Mouse (Mus musculus) lung, postnatal 0 days (tissue): ENCODE measurements around the gene Cfap97. TPM values are rescaled to one million over a fixed set of nuclear protein-coding genes. Genes with fewer than 3 reads are reported as not detected.
"Not testable (repeated sequence)": the region's sequence is repeated elsewhere in the genome, so short reads cannot be mapped to it uniquely, and the experiment has no call there.

ENCODE experiments used
- ATAC-seq: fragments of 200-750 bp; cut with Nextera tagmentation; 2 replicates; pipeline ENCODE4 v1.8.0; 2017; ENCODE audit warnings: moderate library complexity
- DNase-seq: peaks from one replicate; pipeline ENCODE4 v3.0.0-alpha.2; 2016; ENCODE audit warnings: low spot score
- H3K27ac ChIP-seq: fragments of 300-500 bp; sonication (generic); 2 replicates; pipeline ENCODE4 v1.5.1; 2014; ENCODE audit warnings: antibody characterized with exemption, mild to moderate bottlenecking, low read length, mixed read lengths
- H3K27me3 ChIP-seq: fragments of 300-500 bp; sonication (generic); replicated peaks from 2 replicates; pipeline ENCODE4 v1.6.1; 2014; ENCODE audit warnings: low read length, mixed read lengths; ENCODE audit not compliant: insufficient read depth
- H3K36me3 ChIP-seq: fragments of 300-500 bp; sonication (generic); 2 replicates; pipeline ENCODE4 v1.6.1; 2014; ENCODE audit warnings: low read length, mixed read lengths; ENCODE audit not compliant: insufficient read depth
- H3K4me1 ChIP-seq: fragments of 300-500 bp; sonication (generic); 2 replicates; pipeline ENCODE4 v1.6.1; 2014; ENCODE audit warnings: antibody characterized with exemption, low read depth, low read length, mixed read lengths; ENCODE audit not compliant: insufficient read depth
- H3K4me2 ChIP-seq: fragments of 300-500 bp; sonication (generic); replicated peaks from 2 replicates; pipeline ENCODE4 v1.6.1; 2014; ENCODE audit warnings: low read depth, mild to moderate bottlenecking, low read length, moderate library complexity, mixed read lengths
- H3K4me3 ChIP-seq: fragments of 300-500 bp; sonication (generic); 2 replicates; pipeline ENCODE4 v1.5.1; 2014; ENCODE audit warnings: low read depth, low read length
- H3K9ac ChIP-seq: fragments of 300-500 bp; sonication (generic); replicated peaks from 2 replicates; pipeline ENCODE4 v1.6.1; 2014; ENCODE audit warnings: low read depth, mild to moderate bottlenecking
- H3K9me3 ChIP-seq: fragments of 300-500 bp; sonication (generic); 2 replicates; pipeline ENCODE4 v1.6.1; 2016; ENCODE audit warnings: low read length, mixed read lengths
- CTCF ChIP-seq: IDR thresholded peaks from 2 replicates; pipeline ENCODE4 v1.5.1; 2016; ENCODE audit warnings: antibody characterized with exemption, mild to moderate bottlenecking
- EP300 ChIP-seq: IDR thresholded peaks from 2 replicates; pipeline ENCODE4 v1.6.1; 2016; ENCODE audit warnings: antibody characterized with exemption, mild to moderate bottlenecking, control low read depth
- whole genome bisulfite sequencing: fragments of 180-500 bp; shearing (Covaris S2); extraction: QIAGEN DNeasy Blood & Tissue Kit; methylation state at CpG from one replicate; pipeline ENCODE4 v1.1.7; 2014; 5-methylcytosine and 5-hydroxymethylcytosine counted together
- polyA plus RNA-seq: library from polyadenylated mRNA; unstranded; fragments of >200 nt; fragmentation: Nextera tagmentation; extraction: Ambion mirVana; gene quantifications from 2 replicates; pipeline ENCODE4 v1.2.1, GENCODE M21; 2015

Cfap97 gene
- polyA plus RNA-seq, 1 experiment from 2014 or later = 25.8 TPM

GRCm38 (mm10) chr8:46226622-46227021 lies 75.1 kb downstream of the Cfap97 start:
- no peaks in the 10 kb centered on the region for H3K27me3 ChIP-seq
- H3K27ac ChIP-seq = no peak overlapping the region
- no peaks in the 10 kb centered on the region for H3K9me3 ChIP-seq
- 48% methylated on average over 5 of the region's 5 CpGs for WGBS
- no peak for ATAC-seq
- H3K9ac ChIP-seq = no peak overlapping the region
- TF ChIP-seq CTCF (no peak), EP300 (no peak)
- DNase-seq = no peak
- no peaks in the 10 kb centered on the region for H3K4me1 ChIP-seq
- H3K4me3 ChIP-seq = no peak overlapping the region
- no peaks in the 10 kb centered on the region for H3K36me3 ChIP-seq
- H3K4me2 ChIP-seq = no peak overlapping the region

- not testable (repeated sequence) for H3K27ac ChIP-seq, H3K27me3 ChIP-seq, H3K9me3 ChIP-seq, ATAC-seq, H3K4me2 ChIP-seq, H3K4me1 ChIP-seq, H3K4me3 ChIP-seq, H3K36me3 ChIP-seq, H3K9ac ChIP-seq, DNase-seq
- 68% methylated on average over 7 of the region's 7 CpGs for WGBS
Measured at GRCm38 (mm10) chr8:46231968-46232367, 80.4 kb downstream of the Cfap97 start.

GRCm38 (mm10) chr8:46232798-46233197 lies 81.2 kb downstream of the Cfap97 start:
- ATAC-seq (no peak), DNase-seq (no peak)
- no peak overlapping the region for H3K4me2 ChIP-seq
- H3K9me3 ChIP-seq = no peaks in the 10 kb centered on the region
- H3K9ac ChIP-seq = no peak overlapping the region
- H3K36me3 ChIP-seq = no peaks in the 10 kb centered on the region
- no peaks in the 10 kb centered on the region for H3K4me1 ChIP-seq
- TF ChIP-seq CTCF = no peak
- H3K27ac ChIP-seq = no peak overlapping the region
- H3K4me3 ChIP-seq = no peak overlapping the region
- WGBS = 54% methylated on average over 8 of the region's 8 CpGs
- H3K27me3 ChIP-seq = no peaks in the 10 kb centered on the region

GRCm38 (mm10) chr8:46234736-46235135 lies 83.2 kb downstream of the Cfap97 start:
- TF ChIP-seq CTCF (no peak), EP300 (no peak)
- 62% methylated on average over 4 of the region's 4 CpGs for WGBS
- ATAC-seq (no peak), DNase-seq (no peak)
- no peaks in the 10 kb centered on the region for H3K27me3 ChIP-seq
- no peak overlapping the region for H3K27ac ChIP-seq
- H3K9ac ChIP-seq = no peak overlapping the region
- H3K4me3 ChIP-seq = no peak overlapping the region
- H3K9me3 ChIP-seq = no peaks in the 10 kb centered on the region
- no peak overlapping the region for H3K4me2 ChIP-seq
- no peaks in the 10 kb centered on the region for H3K36me3 ChIP-seq
- no peaks in the 10 kb centered on the region for H3K4me1 ChIP-seq

GRCm38 (mm10) chr8:46236441-46237223 lies 85.1 kb downstream of the Cfap97 start:
- Histone ChIP-seq H3K36me3 (no peaks in the 10 kb centered on the region), H3K9me3 (no peaks in the 10 kb centered on the region), H3K9ac (no peak overlapping the region), H3K27ac (no peak overlapping the region), H3K27me3 (no peaks in the 10 kb centered on the region), H3K4me1 (no peaks in the 10 kb centered on the region), H3K4me2 (no peak overlapping the region), H3K4me3 (no peak overlapping the region)
- TF ChIP-seq EP300 = no peak
- TF ChIP-seq CTCF = peak; percentile 51
- DNase-seq (peak; percentile 63), ATAC-seq (peak; percentile 46; the same call in 1 of the 2 replicates)
- WGBS = 46% methylated on average over 7 of the region's 7 CpGs

- no peaks in the 10 kb centered on the region for H3K9me3 ChIP-seq
- no peak overlapping the region for H3K4me3 ChIP-seq
- no peaks in the 10 kb centered on the region for H3K27me3 ChIP-seq
- DNase-seq (peak; percentile 88), ATAC-seq (peak; percentile 87)
- TF ChIP-seq CTCF = peak; percentile 91
- TF ChIP-seq EP300 = no peak
- no peaks in the 10 kb centered on the region for H3K36me3 ChIP-seq
- WGBS = 17% methylated on average over 13 of the region's 13 CpGs
- no peaks in the 10 kb centered on the region for H3K4me1 ChIP-seq
- no peak overlapping the region for H3K4me2 ChIP-seq
- H3K9ac ChIP-seq = no peak overlapping the region
- H3K27ac ChIP-seq = no peak overlapping the region
Measured at GRCm38 (mm10) chr8:46241568-46242374, 90.2 kb downstream of the Cfap97 start.
